Comparison of ENCODE assay signal across 20 mouse cellular contexts in the genomic region with DNA sequence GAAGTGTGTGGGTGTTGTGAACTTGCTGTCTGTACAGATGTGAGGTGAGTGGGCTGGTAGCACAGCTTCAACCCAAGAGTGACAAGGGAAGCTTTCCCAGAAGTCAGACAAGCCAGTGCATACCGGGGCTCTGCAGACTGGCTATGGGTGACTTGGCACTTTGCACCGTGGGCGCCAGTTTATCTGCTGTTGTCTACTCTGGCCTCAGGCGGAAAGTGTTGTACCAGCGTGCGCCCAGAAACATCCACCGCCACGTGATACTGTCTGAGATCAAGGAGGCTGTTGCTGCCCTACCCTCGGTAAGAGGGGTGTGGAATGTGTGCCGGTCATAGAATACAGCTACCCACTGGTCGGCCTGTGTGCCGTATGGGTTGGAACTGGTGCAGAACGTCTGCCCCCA. TPM values are rescaled to one million over a fixed set of nuclear protein-coding genes. Genes with fewer than 3 reads are reported as not detected.
"Had no signal": no experiment of that assay in that cellular context is flagged by ENCODE, and none has a peak within 500 bp of the region (broad histone marks: within the 10 kb centered on the region; RNA-seq: fewer than 3 reads in every experiment).

No protein-coding gene starts in this region.

- H3K27me3 ChIP-seq: midbrain, embryonic 12.5 days; neural tube, embryonic 13.5 days; stomach, embryonic 15.5 days had no signal

- ATAC-seq: midbrain, embryonic 16.5 days had no signal

- H3K9ac ChIP-seq: liver, embryonic 14.5 days; midbrain, embryonic 12.5 days; neural tube, embryonic 13.5 days; stomach, embryonic 15.5 days had no signal

- H3K9me3 ChIP-seq: limb, embryonic 10.5 days; midbrain, embryonic 12.5 days; neural tube, embryonic 13.5 days; stomach, embryonic 15.5 days had no signal

- H3K4me3 ChIP-seq: left cerebral cortex, adult 2 months; limb, embryonic 10.5 days; midbrain, embryonic 12.5 days; neural tube, embryonic 13.5 days; stomach, embryonic 15.5 days had no signal

- H3K27ac ChIP-seq: left cerebral cortex, adult 2 months; limb, embryonic 10.5 days; liver, embryonic 14.5 days; macrophage; midbrain, embryonic 12.5 days; neural tube, embryonic 13.5 days; stomach, embryonic 15.5 days had no signal

- DNase-seq: kidney, adult 18-20 months; kidney, postnatal 10 days; kidney, postnatal 4 days; lung, adult 2 months; lung, postnatal 14 days; retina, postnatal 1 day; right cerebral cortex, postnatal 14 days; thymus, adult 2 months; thymus, postnatal 36 days had no signal

- H3K4me2 ChIP-seq: midbrain, embryonic 12.5 days; neural tube, embryonic 13.5 days; stomach, embryonic 15.5 days had no signal

- H3K4me1 ChIP-seq: limb, embryonic 10.5 days; midbrain, embryonic 12.5 days; neural tube, embryonic 13.5 days; stomach, embryonic 15.5 days had no signal

RNA-seq across cellular contexts. Expression of gene Mc1r, which starts 8.6 kb away (rescaled TPM):
- polyA plus RNA-seq: intestine, embryonic 14.5 days; kidney, embryonic 14.5 days; limb, embryonic 10.5 days; lung, adult 2 months; macrophage; spleen, adult 2 months; stomach, embryonic 15.5 days had no signal

RNA-seq across cellular contexts. Expression of gene Tubb3, which starts 12.9 kb away (rescaled TPM):
- polyA plus RNA-seq: macrophage had no signal
